Mouse (Mus musculus): ENCODE measurements at regions not wholly inside any gene's neighbourhood (a gene's known extent, or its start where the extent isn't known, plus 50 kb on each side); places are given as distances from the start of the nearest gene placed in this dataset.
"Not testable (repeated sequence)": the region's sequence is repeated elsewhere in the genome, so short reads cannot be mapped to it uniquely, and the experiment has no call there.

GRCm38 (mm10) chr10:11739574-11740368 is 396.6 kb downstream of the Epm2a start:
- H3K27ac ChIP-seq = no peak overlapping the region
- WGBS = 92% methylated on average over 5 of the region's 5 CpGs

GRCm38 (mm10) chr10:11745587-11745986 is 402.4 kb downstream of the Epm2a start:
- WGBS = 81% methylated on average over 4 of the region's 4 CpGs
- Histone ChIP-seq H3K36me3 (no peaks in the 10 kb centered on the region), H3K4me3 (no peak overlapping the region), H3K4me1 (replicated peaks) (no peaks in the 10 kb centered on the region), H3K9me3 (no peaks in the 10 kb centered on the region), H3K27me3 (ENCODE audit: insufficient read depth, poor library complexity, severe bottlenecking) (no peaks in the 10 kb centered on the region), H3K27ac (no peak overlapping the region)
- no peak for DNase-seq (ENCODE audit: low spot score)

More at GRCm38 (mm10) chr10:11739574-11740368, 396.6 kb downstream of the Epm2a start:
- Histone ChIP-seq H3K9me3 (no peaks in the 10 kb centered on the region), H3K4me1 (replicated peaks) (no peaks in the 10 kb centered on the region), H3K27me3 (ENCODE audit: insufficient read depth, poor library complexity, severe bottlenecking) (no peaks in the 10 kb centered on the region), H3K36me3 (no peaks in the 10 kb centered on the region), H3K4me3 (no peak overlapping the region)
- DNase-seq (ENCODE audit: low spot score) = no peak

GRCm38 (mm10) chr10:11746959-11747358 is 403.8 kb downstream of the Epm2a start:
- DNase-seq (ENCODE audit: low spot score) = no peak
- Histone ChIP-seq H3K9me3 (no peaks in the 10 kb centered on the region), H3K27ac (no peak overlapping the region), H3K27me3 (ENCODE audit: insufficient read depth, poor library complexity, severe bottlenecking) (no peaks in the 10 kb centered on the region), H3K36me3 (no peaks in the 10 kb centered on the region), H3K4me3 (no peak overlapping the region), H3K4me1 (replicated peaks) (no peaks in the 10 kb centered on the region)

GRCm38 (mm10) chr10:11755105-11755730 is 412.0 kb downstream of the Epm2a start:
- WGBS = 83% methylated on average over 5 of the region's 5 CpGs
- DNase-seq (ENCODE audit: low spot score) = no peak
- no peak overlapping the region for H3K27ac ChIP-seq
- no peaks in the 10 kb centered on the region for H3K9me3 ChIP-seq
- no peak overlapping the region for H3K4me3 ChIP-seq
- no peaks in the 10 kb centered on the region for H3K4me1 ChIP-seq (replicated peaks)
- no peaks in the 10 kb centered on the region for H3K36me3 ChIP-seq
- H3K27me3 ChIP-seq (ENCODE audit: insufficient read depth, poor library complexity, severe bottlenecking) = no peaks in the 10 kb centered on the region

GRCm38 (mm10) chr10:11777894-11778293 is 434.7 kb downstream of the Epm2a start:
- Histone ChIP-seq H3K36me3 (no peaks in the 10 kb centered on the region), H3K9me3 (peaks cover 16% of the 10 kb centered on the region; the same call in 1 of the 2 replicates), H3K27ac (no peak overlapping the region), H3K27me3 (ENCODE audit: insufficient read depth, poor library complexity, severe bottlenecking) (no peaks in the 10 kb centered on the region), H3K4me3 (no peak overlapping the region), H3K4me1 (replicated peaks) (no peaks in the 10 kb centered on the region)
- WGBS = 88% methylated on average over 6 of the region's 6 CpGs
- DNase-seq (ENCODE audit: low spot score) = no peak

GRCm38 (mm10) chr10:11780302-11780701 is 437.1 kb downstream of the Epm2a start:
- Histone ChIP-seq H3K4me3 (no peak overlapping the region), H3K36me3 (no peaks in the 10 kb centered on the region), H3K27me3 (ENCODE audit: insufficient read depth, poor library complexity, severe bottlenecking) (no peaks in the 10 kb centered on the region), H3K9me3 (peaks cover 9% of the 10 kb centered on the region; the same call in 1 of the 2 replicates), H3K4me1 (replicated peaks) (no peaks in the 10 kb centered on the region), H3K27ac (no peak overlapping the region)
- no peak for DNase-seq (ENCODE audit: low spot score)
- 64% methylated on average over 2 of the region's 2 CpGs for WGBS

GRCm38 (mm10) chr10:11787240-11787639 is 444.0 kb downstream of the Epm2a start:
- Histone ChIP-seq H3K4me1 (replicated peaks) (no peaks in the 10 kb centered on the region), H3K36me3 (no peaks in the 10 kb centered on the region), H3K4me3 (no peak overlapping the region), H3K27ac (no peak overlapping the region), H3K9me3 (no peaks in the 10 kb centered on the region), H3K27me3 (ENCODE audit: insufficient read depth, poor library complexity, severe bottlenecking) (no peaks in the 10 kb centered on the region)
- no peak for DNase-seq (ENCODE audit: low spot score)

GRCm38 (mm10) chr10:11799510-11799909 is 456.3 kb downstream of the Epm2a start:
- Histone ChIP-seq H3K4me1 (replicated peaks) (no peaks in the 10 kb centered on the region), H3K36me3 (no peaks in the 10 kb centered on the region), H3K27me3 (ENCODE audit: insufficient read depth, poor library complexity, severe bottlenecking) (no peaks in the 10 kb centered on the region), H3K27ac (no peak overlapping the region), H3K4me3 (no peak overlapping the region), H3K9me3 (no peaks in the 10 kb centered on the region)
- WGBS = 87% methylated on average over 3 of the region's 3 CpGs
- no peak for DNase-seq (ENCODE audit: low spot score)

- H3K27ac ChIP-seq; H3K9me3 ChIP-seq; DNase-seq (ENCODE audit: low spot score); H3K4me3 ChIP-seq; H3K27me3 ChIP-seq (ENCODE audit: insufficient read depth, poor library complexity, severe bottlenecking); H3K4me1 ChIP-seq (replicated peaks); H3K36me3 ChIP-seq: not testable (repeated sequence)
- WGBS = 84% methylated on average over 13 of the region's 13 CpGs
Observed at GRCm38 (mm10) chr10:11801372-11802230, 458.4 kb downstream of the Epm2a start.

- DNase-seq (ENCODE audit: low spot score) = no peak
- 80% methylated on average over 3 of the region's 3 CpGs for WGBS
Observed at GRCm38 (mm10) chr10:11809255-11809654, 466.1 kb downstream of the Epm2a start.

GRCm38 (mm10) chr10:11822418-11822959 is 479.3 kb downstream of the Epm2a start:
- no peaks in the 10 kb centered on the region for H3K9me3 ChIP-seq
- no peaks in the 10 kb centered on the region for H3K36me3 ChIP-seq
- no peaks in the 10 kb centered on the region for H3K4me1 ChIP-seq (replicated peaks)
- H3K27me3 ChIP-seq (ENCODE audit: insufficient read depth, poor library complexity, severe bottlenecking) = no peaks in the 10 kb centered on the region
- WGBS = 82% methylated on average over 3 of the region's 3 CpGs
- DNase-seq (ENCODE audit: low spot score) = no peak
- no peak overlapping the region for H3K27ac ChIP-seq
- no peak overlapping the region for H3K4me3 ChIP-seq

More at GRCm38 (mm10) chr10:11809255-11809654, 466.1 kb downstream of the Epm2a start:
- no peaks in the 10 kb centered on the region for H3K4me1 ChIP-seq (replicated peaks)
- H3K27ac ChIP-seq = no peak overlapping the region
- H3K27me3 ChIP-seq (ENCODE audit: insufficient read depth, poor library complexity, severe bottlenecking) = no peaks in the 10 kb centered on the region
- no peak overlapping the region for H3K4me3 ChIP-seq
- H3K9me3 ChIP-seq = 0 out of 2 replicates have a peak, but pooled peaks cover 2% of the 10 kb centered on the region
- H3K36me3 ChIP-seq = no peaks in the 10 kb centered on the region

- H3K9me3 ChIP-seq = no peaks in the 10 kb centered on the region
- WGBS = 82% methylated on average over 5 of the region's 5 CpGs
Observed at GRCm38 (mm10) chr10:11841094-11841493, 497.9 kb downstream of the Epm2a start.

More at GRCm38 (mm10) chr10:11841094-11841493, 497.9 kb downstream of the Epm2a start:
- no peak overlapping the region for H3K27ac ChIP-seq
- H3K36me3 ChIP-seq = no peaks in the 10 kb centered on the region
- no peak for DNase-seq (ENCODE audit: low spot score)
- peaks cover under 1% of the 10 kb centered on the region; the same call in 1 of the 2 replicates for H3K4me1 ChIP-seq (replicated peaks)
- no peak overlapping the region for H3K4me3 ChIP-seq
- H3K27me3 ChIP-seq (ENCODE audit: insufficient read depth, poor library complexity, severe bottlenecking) = no peaks in the 10 kb centered on the region

All from hindbrain, embryonic 10.5 days (tissue).